Mouse (Mus musculus) skeletal muscle tissue, adult 2 months (tissue): ENCODE measurements around the gene Eef1g.
"Not testable (repeated sequence)": the region's sequence is repeated elsewhere in the genome, so short reads cannot be mapped to it uniquely, and the experiment has no call there.

Experiments
- DNase-seq: peaks from one replicate; pipeline ENCODE4 v3.0.0-alpha.2; 2012; ENCODE audit warnings: low read depth, low spot score

The Eef1g gene

GRCm38 (mm10) chr19:8944750-8945149, 22.1 kb upstream of the Eef1g start:
- no peak for DNase-seq

- no peak for DNase-seq
Observed at GRCm38 (mm10) chr19:8945251-8945650, 21.6 kb upstream of the Eef1g start.

DNA sequence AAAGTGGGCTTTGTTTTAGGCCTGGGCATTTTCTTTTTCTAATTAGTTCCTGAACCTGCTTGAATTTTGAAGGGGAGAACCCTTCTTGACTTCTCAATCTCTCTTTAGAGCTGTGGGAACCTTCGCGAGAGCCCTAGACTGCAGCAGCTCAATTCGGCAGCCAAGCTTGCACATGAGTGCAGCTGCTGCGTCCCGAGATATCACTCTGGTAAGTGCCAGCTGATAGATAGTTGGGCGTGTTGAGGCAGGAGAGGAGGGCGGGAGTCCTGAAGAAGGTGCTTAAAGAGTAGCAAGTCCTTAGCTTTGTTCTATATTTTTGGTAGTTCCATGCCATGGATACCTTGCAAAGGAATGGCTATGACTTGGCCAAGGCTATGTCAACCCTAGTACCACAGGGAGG, 19.9 kb upstream of the Eef1g start:
- DNase-seq, result no peak

DNA sequence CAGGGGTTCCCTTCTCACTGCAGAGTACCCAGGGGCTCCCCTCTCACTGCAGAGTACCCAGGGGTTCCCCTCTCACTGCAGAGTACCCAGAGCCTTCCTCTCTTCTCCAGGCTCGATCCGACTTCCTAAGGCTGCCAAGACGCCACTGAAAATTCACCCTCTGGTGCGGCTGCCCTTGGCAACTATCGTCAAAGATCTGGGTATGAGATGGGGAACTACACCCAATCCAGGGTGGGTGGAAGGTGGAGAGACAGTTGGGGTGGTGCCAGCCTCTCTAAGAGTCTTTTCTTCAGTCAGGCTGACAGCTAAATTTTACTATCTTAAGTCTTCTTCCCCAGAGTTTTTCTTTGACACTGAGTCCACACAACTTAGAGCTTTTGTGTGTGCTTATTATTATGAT, 16.7 kb upstream of the Eef1g start:
- no peak for DNase-seq

- DNase-seq, result no peak
Observed at GRCm38 (mm10) chr19:8952241-8952640, 14.6 kb upstream of the Eef1g start.

DNA sequence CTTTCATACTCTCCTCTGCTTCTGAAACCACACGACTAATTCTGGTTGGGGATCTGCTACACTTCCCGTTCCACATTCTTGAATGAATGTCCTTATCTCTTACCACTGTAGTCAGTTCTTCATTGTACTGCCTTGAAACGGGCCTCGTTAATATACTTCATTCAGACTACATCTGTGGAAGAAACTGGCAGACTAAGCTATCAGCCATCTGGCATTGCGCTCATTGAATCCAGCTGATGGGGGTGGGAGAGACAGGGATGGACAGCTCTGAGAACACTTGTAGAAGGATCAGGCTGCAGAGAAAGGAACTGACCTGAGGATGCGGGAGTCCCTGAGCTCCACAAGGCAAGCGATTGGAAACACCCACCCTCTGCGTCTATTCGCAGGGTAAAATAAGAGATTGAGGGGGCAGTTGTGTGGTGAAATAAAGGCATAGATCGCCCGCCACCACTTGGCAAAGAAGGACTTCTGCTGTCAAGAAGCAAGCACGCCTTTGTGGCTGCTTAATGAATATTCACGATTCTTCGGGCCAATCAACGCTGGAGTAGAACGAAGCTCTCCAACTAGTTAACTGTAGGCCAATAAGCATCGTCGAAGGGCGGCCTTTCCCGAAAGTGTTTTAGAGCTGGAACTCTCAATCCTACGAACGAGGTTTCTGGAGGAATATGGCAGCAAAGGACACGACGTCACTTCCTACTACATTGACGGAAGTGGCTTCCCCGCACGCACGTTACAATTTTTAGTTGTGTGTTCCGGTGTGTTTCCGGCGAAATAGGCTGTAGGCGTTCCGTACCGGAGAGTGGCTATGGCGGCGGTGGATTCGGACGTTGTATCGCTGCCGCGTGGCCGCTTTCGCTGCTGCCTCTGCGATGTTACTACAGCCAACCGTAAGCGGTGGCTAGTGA, 13.5 kb upstream of the Eef1g start, which contains the start of gene Tut1:
Tut1 (plus strand) TSS at position 713 of the 905 bp plus-strand sequence.
- peak; percentile 92 for DNase-seq

GRCm38 (mm10) chr19:8954171-8954570, 12.7 kb upstream of the Eef1g start:
- no peak for DNase-seq

DNA sequence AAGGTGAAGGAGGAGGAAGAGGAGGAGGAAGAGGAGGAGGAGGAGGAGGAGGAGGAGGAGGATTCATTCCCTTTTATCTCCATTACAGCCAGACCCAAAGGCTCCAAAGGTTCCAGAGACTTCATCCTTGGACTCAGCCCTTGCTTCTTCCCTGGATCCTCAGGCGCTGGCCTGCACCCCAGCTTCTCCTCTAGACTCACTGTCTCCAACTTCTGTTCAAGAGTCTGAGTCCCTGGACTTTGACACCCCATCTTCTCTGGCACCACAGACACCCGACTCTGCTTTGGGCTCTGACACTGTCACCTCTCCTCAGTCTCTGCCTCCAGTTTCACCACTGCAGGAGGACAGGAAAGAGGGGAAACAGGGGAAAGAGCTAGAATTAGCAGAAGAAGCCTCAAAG, 4.6 kb upstream of the Eef1g start:
- DNase-seq, result no peak

GRCm38 (mm10) chr19:8965075-8965474, 1.8 kb upstream of the Eef1g start:
- no peak for DNase-seq

DNA sequence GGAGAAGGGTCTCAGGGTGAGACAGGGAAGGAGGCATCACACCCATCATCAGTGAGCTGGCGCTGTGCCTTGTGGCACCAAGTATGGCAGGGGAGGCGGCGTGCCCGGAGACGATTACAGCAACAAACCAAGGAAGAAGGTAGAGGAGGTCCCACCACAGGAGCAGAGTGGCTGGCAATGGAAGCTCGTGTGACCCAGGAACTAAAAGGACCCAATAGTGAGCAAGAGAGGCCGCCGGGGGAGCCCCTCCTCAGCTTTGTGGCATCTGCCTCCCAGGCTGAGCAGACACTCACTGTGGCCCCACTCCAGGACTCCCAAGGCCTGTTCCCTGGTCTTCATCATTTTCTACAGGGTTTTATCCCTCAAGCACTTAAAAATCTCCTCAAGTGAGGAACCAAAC, 1.1 kb upstream of the Eef1g start:
- no peak for DNase-seq

DNA sequence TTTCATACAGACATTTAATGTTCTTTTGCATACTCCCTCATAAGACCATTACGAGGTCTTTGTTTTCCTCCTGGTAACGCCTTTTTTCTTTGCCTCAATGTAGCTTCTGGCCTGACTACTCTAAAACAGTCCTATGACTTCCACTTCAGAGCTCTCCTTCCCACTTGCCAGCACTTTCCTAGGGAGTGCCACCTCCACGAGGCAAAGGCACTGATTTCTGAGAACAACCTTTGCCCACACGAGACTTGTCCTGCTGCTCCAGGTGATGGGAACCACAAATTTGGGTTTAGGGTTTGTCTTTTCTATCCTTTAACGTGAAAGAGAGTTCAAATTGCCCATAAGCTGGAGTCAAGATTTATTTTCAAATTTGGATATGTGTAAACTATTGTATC, 647 bp upstream of the Eef1g start:
- DNase-seq, result no peak

GRCm38 (mm10) chr19:8967373-8967743, 517 bp downstream of the Eef1g start:
- DNase-seq, result no peak

DNA sequence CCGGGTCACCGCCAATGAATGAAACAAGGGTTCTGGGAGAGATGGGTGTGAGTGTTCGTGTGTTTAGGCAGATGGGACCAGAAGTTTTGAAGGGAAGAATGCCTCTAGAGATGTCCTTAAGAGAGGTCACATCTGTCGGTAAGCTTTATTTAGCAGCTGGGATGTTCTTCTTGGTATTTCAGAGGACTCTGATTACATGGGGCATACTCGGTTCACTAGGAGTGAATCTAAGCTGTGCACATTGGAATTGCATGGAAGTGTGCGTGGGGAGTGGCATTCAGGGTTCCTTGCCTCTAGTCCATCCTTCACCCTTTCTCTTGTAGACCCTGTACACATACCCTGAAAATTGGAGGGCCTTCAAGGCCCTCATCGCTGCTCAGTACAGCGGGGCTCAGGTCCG, 1.1 kb downstream of the Eef1g start:
- peak; percentile 54 for DNase-seq

GRCm38 (mm10) chr19:8972491-8972890, 5.7 kb downstream of the Eef1g start:
- not testable (repeated sequence) for DNase-seq

GRCm38 (mm10) chr19:8974638-8975037, 7.8 kb downstream of the Eef1g start:
- no peak for DNase-seq

GRCm38 (mm10) chr19:8975491-8975890, 8.7 kb downstream of the Eef1g start:
- DNase-seq, result no peak

GRCm38 (mm10) chr19:8976535-8976934, 9.7 kb downstream of the Eef1g start:
- peak; percentile 88 for DNase-seq

GRCm38 (mm10) chr19:8980771-8981170, 13.9 kb downstream of the Eef1g start:
- no peak for DNase-seq

GRCm38 (mm10) chr19:8981450-8982168, 14.8 kb downstream of the Eef1g start:
- DNase-seq, result peak; percentile 90

- no peak for DNase-seq
Observed at GRCm38 (mm10) chr19:8982303-8983149, 15.7 kb downstream of the Eef1g start.

GRCm38 (mm10) chr19:8983150-8983650, 16.4 kb downstream of the Eef1g start:
- peak; percentile 72 for DNase-seq
